Mouse (Mus musculus) subcutaneous adipose tissue, adult 2 months (tissue): ENCODE data around the gene Ceacam9. TPM values are rescaled to one million over a fixed set of nuclear protein-coding genes. Genes with fewer than 3 reads are reported as not detected.

Experiments
- polyA plus RNA-seq: library from polyadenylated mRNA; depleted of rRNA; stranded (reverse); fragments of >200 nt; gene quantifications from 2 replicates; pipeline ENCODE4 v1.2.3, GENCODE M21; 2012; ENCODE audit warnings: low replicate concordance; rRNA removed

Ceacam9 gene
- not detected in 2 replicates for polyA plus RNA-seq

GRCm38 (mm10) chr7:16721629-16722028 is at the start of gene Ceacam9:
Gene Ceacam9, plus strand, starts transcription at chr7:16721929.

GRCm38 (mm10) chr7:16675605-16676004 is 46.1 kb upstream of the Ceacam9 start, which contains the start of gene Ceacam15:
Gene Ceacam15, minus strand, starts transcription at chr7:16675705.

GRCm38 (mm10) chr7:16738073-16738696 is 16.5 kb downstream of the Ceacam9 start, which contains the start of gene Ap2s1:
Gene Ap2s1, plus strand, starts transcription at chr7:16738410.

Other genes with a start within 250 kb of the Ceacam9 start
- gene Npas1, start 244.2 kb upstream of the Ceacam9 start, polyA plus RNA-seq: not detected in 2 replicates
- 25.2 and 29.9 TPM in 2 replicates for gene Arhgap35, start 106.9 kb upstream of the Ceacam9 start, polyA plus RNA-seq
- gene Ceacam15, start 46.2 kb upstream of the Ceacam9 start, polyA plus RNA-seq: not detected in 2 replicates
- 367 and 369 TPM in 2 replicates for gene Ap2s1, start 16.5 kb downstream of the Ceacam9 start, polyA plus RNA-seq
- gene Slc1a5, start 59.4 kb downstream of the Ceacam9 start, polyA plus RNA-seq: 610 and 2,049 TPM in 2 replicates
- gene Strn4, start 94.0 kb downstream of the Ceacam9 start, polyA plus RNA-seq: 135 and 201 TPM in 2 replicates
- gene Fkrp, start 94.8 kb downstream of the Ceacam9 start, polyA plus RNA-seq: 22.2 and 44.9 TPM in 2 replicates
- 45.3 and 48.4 TPM in 2 replicates for gene Prkd2, start 121.0 kb downstream of the Ceacam9 start, polyA plus RNA-seq
- 6.1 and 84.2 TPM in 2 replicates for gene Dact3, start 153.4 kb downstream of the Ceacam9 start, polyA plus RNA-seq
- gene Gng8, start 169.9 kb downstream of the Ceacam9 start, polyA plus RNA-seq: 6.5 and 30.5 TPM in 2 replicates
- gene Ptgir, start 184.6 kb downstream of the Ceacam9 start, polyA plus RNA-seq: 9.8 and 12.6 TPM in 2 replicates
- 196 and 348 TPM in 2 replicates for gene Calm3, start 202.2 kb downstream of the Ceacam9 start, polyA plus RNA-seq
- 0.36 and 3.8 TPM in 2 replicates for gene Pnmal2, start 222.8 kb downstream of the Ceacam9 start, polyA plus RNA-seq
- 0.13 TPM in 1 of 2 replicates, not detected in the other for gene Pnmal1, start 237.8 kb downstream of the Ceacam9 start, polyA plus RNA-seq